Mouse (Mus musculus): ENCODE measurements around the gene Dedd. TPM values are rescaled to one million over a fixed set of nuclear protein-coding genes. Genes with fewer than 3 reads are reported as not detected.

Dedd gene
- polyA plus RNA-seq, 1 experiment from 2014 or later: 48.8 TPM

GRCm38 (mm10) chr1:171387099-171387498 lies 58.2 kb downstream of the Dedd start:
- Histone ChIP-seq H3K27me3 (ENCODE audit: insufficient read depth, low read length) (no peaks in the 10 kb centered on the region), H3K27ac (ENCODE audit: low read depth) (no peak overlapping the region), H3K9ac (no peak overlapping the region), H3K4me3 (ENCODE audit: low read depth, low read length) (no peak overlapping the region), H3K9me3 (ENCODE audit: low read depth, low read length) (no peaks in the 10 kb centered on the region), H3K36me3 (ENCODE audit: insufficient read depth) (no peaks in the 10 kb centered on the region), H3K4me1 (ENCODE audit: insufficient read depth) (no peaks in the 10 kb centered on the region), H3K4me2 (no peak overlapping the region)
- DNase-seq (peak; percentile 56), ATAC-seq (ENCODE audit: insufficient read depth) (0 out of 2 replicates have a peak, but pooled peaks have one; percentile 30)
- 25% methylated on average over 6 of the region's 6 CpGs for WGBS
- TF ChIP-seq CTCF (IDR thresholded peaks at IDR 0.05; ENCODE audit: low read depth): peak; percentile 60

GRCm38 (mm10) chr1:171388376-171389102 lies 59.6 kb downstream of the Dedd start, which contains the start of gene Arhgap30:
Gene Arhgap30, plus strand, starts transcription at chr1:171388954.
- no peaks in the 10 kb centered on the region for H3K36me3 ChIP-seq (ENCODE audit: insufficient read depth)
- no peak within 1 kb of the TSS for H3K4me2 ChIP-seq
- no peak for TF ChIP-seq CTCF (IDR thresholded peaks at IDR 0.05; ENCODE audit: low read depth)
- 69% methylated on average over 15 of the region's 15 CpGs for WGBS
- no peak for ATAC-seq (ENCODE audit: insufficient read depth)
- no peak within 1 kb of the TSS for H3K4me3 ChIP-seq (ENCODE audit: low read depth, low read length)
- H3K9ac ChIP-seq: no peak within 1 kb of the TSS
- H3K4me1 ChIP-seq (ENCODE audit: insufficient read depth): no peaks in the 10 kb centered on the region
- H3K9me3 ChIP-seq (ENCODE audit: low read depth, low read length): no peaks in the 10 kb centered on the region
- no peak within 1 kb of the TSS for H3K27ac ChIP-seq (ENCODE audit: low read depth)
- no peaks in the 10 kb centered on the region for H3K27me3 ChIP-seq (ENCODE audit: insufficient read depth, low read length)
- DNase-seq: no peak

GRCm38 (mm10) chr1:171390101-171390500 lies 61.2 kb downstream of the Dedd start:
- DNase-seq (no peak), ATAC-seq (ENCODE audit: insufficient read depth) (no peak)
- Histone ChIP-seq H3K9me3 (ENCODE audit: low read depth, low read length) (no peaks in the 10 kb centered on the region), H3K36me3 (ENCODE audit: insufficient read depth) (no peaks in the 10 kb centered on the region), H3K4me3 (ENCODE audit: low read depth, low read length) (no peak overlapping the region), H3K4me1 (ENCODE audit: insufficient read depth) (no peaks in the 10 kb centered on the region), H3K4me2 (no peak overlapping the region), H3K9ac (no peak overlapping the region), H3K27me3 (ENCODE audit: insufficient read depth, low read length) (no peaks in the 10 kb centered on the region), H3K27ac (ENCODE audit: low read depth) (no peak overlapping the region)
- TF ChIP-seq CTCF (IDR thresholded peaks at IDR 0.05; ENCODE audit: low read depth): no peak
- 67% methylated on average over 4 of the region's 4 CpGs for WGBS

Other genes starting within 250 kb of the Dedd start
- gene Cfap126, start 215.2 kb upstream of the Dedd start, polyA plus RNA-seq (2014; fragmentation: Nextera tagmentation; extraction: Ambion mirVana): 2.0 and 2.2 TPM in 2 replicates
- gene Sdhc, start 178.5 kb upstream of the Dedd start, polyA plus RNA-seq (2014; fragmentation: Nextera tagmentation; extraction: Ambion mirVana): 281 and 304 TPM in 2 replicates
- 0.24 and 0.49 TPM in 2 replicates for gene Mpz, start 178.4 kb upstream of the Dedd start, polyA plus RNA-seq (2014; fragmentation: Nextera tagmentation; extraction: Ambion mirVana)
- 5.7 and 6.0 TPM in 2 replicates for gene Pcp4l1, start 132.9 kb upstream of the Dedd start, polyA plus RNA-seq (2014; fragmentation: Nextera tagmentation; extraction: Ambion mirVana)
- gene Nr1i3, start 115.2 kb upstream of the Dedd start, polyA plus RNA-seq (2014; fragmentation: Nextera tagmentation; extraction: Ambion mirVana): 0.13 and 0.23 TPM in 2 replicates
- gene Tomm40l, start 106.6 kb upstream of the Dedd start, polyA plus RNA-seq (2014; fragmentation: Nextera tagmentation; extraction: Ambion mirVana): 33.7 and 37.9 TPM in 2 replicates
- 1.6 and 3.7 TPM in 2 replicates for gene Apoa2, start 104.1 kb upstream of the Dedd start, polyA plus RNA-seq (2014; fragmentation: Nextera tagmentation; extraction: Ambion mirVana)
- 44.2 and 47.3 TPM in 2 replicates for gene Fcer1g, start 94.8 kb upstream of the Dedd start, polyA plus RNA-seq (2014; fragmentation: Nextera tagmentation; extraction: Ambion mirVana)
- gene Adamts4, start 78.7 kb upstream of the Dedd start, polyA plus RNA-seq (2014; fragmentation: Nextera tagmentation; extraction: Ambion mirVana): 6.6 and 7.5 TPM in 2 replicates
- 244 and 250 TPM in 2 replicates for gene Ndufs2, start 77.8 kb upstream of the Dedd start, polyA plus RNA-seq (2014; fragmentation: Nextera tagmentation; extraction: Ambion mirVana)
- 80.3 and 94.3 TPM in 2 replicates for gene B4galt3, start 58.8 kb upstream of the Dedd start, polyA plus RNA-seq (2014; fragmentation: Nextera tagmentation; extraction: Ambion mirVana)
- 50.9 and 51.7 TPM in 2 replicates for gene Ppox, start 48.0 kb upstream of the Dedd start, polyA plus RNA-seq (2014; fragmentation: Nextera tagmentation; extraction: Ambion mirVana)
- gene Usp21, start 41.2 kb upstream of the Dedd start, polyA plus RNA-seq (2014; fragmentation: Nextera tagmentation; extraction: Ambion mirVana): 73.9 and 86.0 TPM in 2 replicates
- 107 and 108 TPM in 2 replicates for gene Ufc1, start 34.1 kb upstream of the Dedd start, polyA plus RNA-seq (2014; fragmentation: Nextera tagmentation; extraction: Ambion mirVana)
- gene Nit1, start 16.5 kb downstream of the Dedd start, polyA plus RNA-seq (2014; fragmentation: Nextera tagmentation; extraction: Ambion mirVana): 27.5 and 30.1 TPM in 2 replicates
- gene Pfdn2, start 16.5 kb downstream of the Dedd start, polyA plus RNA-seq (2014; fragmentation: Nextera tagmentation; extraction: Ambion mirVana): 40.0 and 44.5 TPM in 2 replicates
- gene Klhdc9, start 31.7 kb downstream of the Dedd start, polyA plus RNA-seq (2014; fragmentation: Nextera tagmentation; extraction: Ambion mirVana): 1.0 and 1.5 TPM in 2 replicates
- 2.3 and 2.4 TPM in 2 replicates for gene Nectin4, start 41.0 kb downstream of the Dedd start, polyA plus RNA-seq (2014; fragmentation: Nextera tagmentation; extraction: Ambion mirVana)
- 0.91 and 1.6 TPM in 2 replicates for gene Arhgap30, start 59.8 kb downstream of the Dedd start, polyA plus RNA-seq (2014; fragmentation: Nextera tagmentation; extraction: Ambion mirVana)
- 81.0 and 81.9 TPM in 2 replicates for gene Usf1, start 82.2 kb downstream of the Dedd start, polyA plus RNA-seq (2014; fragmentation: Nextera tagmentation; extraction: Ambion mirVana)
- 2.0 and 3.4 TPM in 2 replicates for gene Tstd1, start 89.7 kb downstream of the Dedd start, polyA plus RNA-seq (2014; fragmentation: Nextera tagmentation; extraction: Ambion mirVana)
- 83.6 and 91.3 TPM in 2 replicates for gene F11r, start 108.4 kb downstream of the Dedd start, polyA plus RNA-seq (2014; fragmentation: Nextera tagmentation; extraction: Ambion mirVana)
- gene Alyref2, start 174.3 kb downstream of the Dedd start, polyA plus RNA-seq (2014; fragmentation: Nextera tagmentation; extraction: Ambion mirVana): 10.1 and 11.0 TPM in 2 replicates
- not detected in 2 replicates for gene Itln1, start 206.1 kb downstream of the Dedd start, polyA plus RNA-seq (2014; fragmentation: Nextera tagmentation; extraction: Ambion mirVana)
- gene Cd244a, start 230.0 kb downstream of the Dedd start, polyA plus RNA-seq (2014; fragmentation: Nextera tagmentation; extraction: Ambion mirVana): 0.31 TPM in 1 of 2 replicates, not detected in the other

Data from lung, embryonic 14.5 days (tissue).